8 mouse cellular contexts compared by ENCODE assay signal in genomic region chr7:5014251-5015117, GRCm38 (mm10). TPM values are rescaled to one million over a fixed set of nuclear protein-coding genes. Genes with fewer than 3 reads are reported as not detected.
DNase-seq lines count a peak whose midpoint lies in the region; ATAC-seq and TF ChIP-seq lines count a peak whose summit lies in the region.

Zfp524 (plus strand) TSS chr7:5014415.
Fiz1 (minus strand) TSS chr7:5014697.

- no peak; the same call in none of the 2 replicates for TF ChIP-seq EP300 in liver, postnatal 0 days (IDR thresholded peaks at IDR 0.05; ENCODE audit: low read depth)

- 1% methylated on average over 42 of the region's 42 CpGs for WGBS in forebrain, embryonic 13.5 days
- 1% methylated on average over 42 of the region's 42 CpGs for whole genome bisulfite sequencing in large intestine, adult 2 months
- under 1% methylated on average over 40 of the region's 42 CpGs for WGBS in liver, postnatal 0 days (ENCODE audit: insufficient replicate concordance)
- under 1% methylated on average over 42 of the region's 42 CpGs for WGBS in neural tube, embryonic 14.5 days

- H3K36me3 ChIP-seq in E14TG2a.4 (ENCODE audit: insufficient read depth, low read length): peaks cover 36% of the 10 kb centered on the region
- peaks cover 43% of the 10 kb centered on the region for H3K36me3 ChIP-seq in forebrain, embryonic 13.5 days (ENCODE audit: poor library complexity, severe bottlenecking)
- peaks cover 35% of the 10 kb centered on the region for H3K36me3 ChIP-seq in liver, postnatal 0 days (replicated peaks; ENCODE audit: insufficient read depth, low read length)
- peaks cover 20% of the 10 kb centered on the region for H3K36me3 ChIP-seq in neural tube, embryonic 14.5 days (ENCODE audit: control insufficient read depth, insufficient read depth, low read length)

- peak within 1 kb of the TSS; percentile 79 for H3K9ac ChIP-seq in forebrain, embryonic 13.5 days
- peak within 1 kb of the TSS; percentile 85 for H3K9ac ChIP-seq in liver, postnatal 0 days (replicated peaks)
- H3K9ac ChIP-seq in neural tube, embryonic 14.5 days (replicated peaks; ENCODE audit: low read depth, low read length): peak within 1 kb of the TSS; percentile 70

- peak within 1 kb of the TSS; percentile 88 for H3K4me3 ChIP-seq in E14TG2a.4 (replicated peaks; ENCODE audit: low read length)
- H3K4me3 ChIP-seq in forebrain, embryonic 13.5 days: peak within 1 kb of the TSS; percentile 68
- H3K4me3 ChIP-seq in liver, postnatal 0 days (ENCODE audit: low read depth, low read length): peak within 1 kb of the TSS; percentile 76
- peak within 1 kb of the TSS; percentile 58 for H3K4me3 ChIP-seq in neural tube, embryonic 14.5 days (ENCODE audit: low read depth, low read length)

- no peaks in the 10 kb centered on the region for H3K27me3 ChIP-seq in E14TG2a.4 (ENCODE audit: insufficient read depth, low read length)
- no peaks in the 10 kb centered on the region for H3K27me3 ChIP-seq in forebrain, embryonic 13.5 days
- no peaks in the 10 kb centered on the region for H3K27me3 ChIP-seq in liver, postnatal 0 days (ENCODE audit: insufficient read depth, low read length)
- H3K27me3 ChIP-seq in neural tube, embryonic 14.5 days (ENCODE audit: control insufficient read depth, insufficient read depth, low read length): no peaks in the 10 kb centered on the region

- peaks cover 5% of the 10 kb centered on the region for H3K9me3 ChIP-seq in E14TG2a.4 (ENCODE audit: low read length)
- no peaks in the 10 kb centered on the region for H3K9me3 ChIP-seq in forebrain, embryonic 13.5 days (replicated peaks)
- no peaks in the 10 kb centered on the region for H3K9me3 ChIP-seq in liver, postnatal 0 days (ENCODE audit: low read length)
- no peaks in the 10 kb centered on the region for H3K9me3 ChIP-seq in neural tube, embryonic 14.5 days (ENCODE audit: control insufficient read depth, low read length)

- no peak for TF ChIP-seq CTCF in E14TG2a.4 (conservative IDR thresholded peaks at IDR 0.05; ENCODE audit: low read length)
- TF ChIP-seq CTCF in liver, postnatal 0 days (IDR thresholded peaks at IDR 0.05; ENCODE audit: low read depth): no peak

- intact Hi-C loops in heart, postnatal 10 days (cut with DNase I): loop anchor here (2.0 to 10.0 kb wide), 3 partner anchors 46 to 1270 kb away; partner anchors contain the start of genes Ube2s and Zfp667

- DNase-seq in heart, postnatal 10 days: peak; percentile 99
- DNase-seq in large intestine, adult 2 months (ENCODE audit: low read depth, low spot score): peak; percentile 94
- peak; percentile 97 for DNase-seq in liver, postnatal 0 days
- peak; percentile 98 for DNase-seq in testis, postnatal 10 days (ENCODE audit: low spot score)

- H3K27ac ChIP-seq in forebrain, embryonic 13.5 days: peak within 1 kb of the TSS; percentile 99
- peak within 1 kb of the TSS; percentile 98 for H3K27ac ChIP-seq in liver, postnatal 0 days (ENCODE audit: low read depth)
- H3K27ac ChIP-seq in neural tube, embryonic 14.5 days (ENCODE audit: low read depth, low read length): peak within 1 kb of the TSS; percentile 98

- H3K4me2 ChIP-seq in forebrain, embryonic 13.5 days: peak within 1 kb of the TSS; percentile 67
- H3K4me2 ChIP-seq in liver, postnatal 0 days (ENCODE audit: low read depth, low read length): peak within 1 kb of the TSS; percentile 94
- peak within 1 kb of the TSS; percentile 46 for H3K4me2 ChIP-seq in neural tube, embryonic 14.5 days (ENCODE audit: low read depth, low read length)

- peaks cover 68% of the 10 kb centered on the region for H3K4me1 ChIP-seq in E14TG2a.4 (replicated peaks; ENCODE audit: low read depth, low read length)
- H3K4me1 ChIP-seq in forebrain, embryonic 13.5 days: peaks cover 12% of the 10 kb centered on the region
- peaks cover 14% of the 10 kb centered on the region for H3K4me1 ChIP-seq in liver, postnatal 0 days (ENCODE audit: insufficient read depth)
- no peaks in the 10 kb centered on the region for H3K4me1 ChIP-seq in neural tube, embryonic 14.5 days (ENCODE audit: control insufficient read depth, insufficient read depth, low read length)

- ATAC-seq in cerebellum, adult (ENCODE audit: insufficient number of reproducible peaks, low FRiP score, low TSS enrichment): peak; percentile 36; the same call in 1 of the 2 replicates
- ATAC-seq in forebrain, embryonic 13.5 days: peak; percentile 83
- ATAC-seq in liver, postnatal 0 days: peak; percentile 85
- ATAC-seq in neural tube, embryonic 14.5 days (ENCODE audit: low read depth): peak; percentile 81

RNA-seq across cellular contexts. Expression of gene Zfp524, which starts in this region (rescaled TPM):
- 9.1 and 10.4 TPM in 2 replicates for polyA plus RNA-seq in forebrain, embryonic 13.5 days (2015; fragmentation: Nextera tagmentation; extraction: Ambion mirVana)
- 1 to 10 TPM; 7.8 to 9.4 TPM for total RNA-seq in heart, postnatal 10 days (2021)
- polyA plus RNA-seq in large intestine, adult 2 months (2012; rRNA removed): 39.4 and 44.3 TPM in 2 replicates
- 9.1 and 10.4 TPM in 2 replicates for polyA plus RNA-seq in liver, postnatal 0 days (2015; fragmentation: Nextera tagmentation; extraction: Ambion mirVana)
- polyA plus RNA-seq in neural tube, embryonic 14.5 days (2014; fragmentation: Nextera tagmentation; extraction: Ambion mirVana): 5.9 and 7.9 TPM in 2 replicates

RNA-seq across cellular contexts. Expression of gene Fiz1, which starts in this region (rescaled TPM):
- 46.6 and 51.2 TPM in 2 replicates for polyA plus RNA-seq in forebrain, embryonic 13.5 days (2015; fragmentation: Nextera tagmentation; extraction: Ambion mirVana)
- total RNA-seq in heart, postnatal 10 days (2021): 10 to 100 TPM; 21.6 to 25.6 TPM
- polyA plus RNA-seq in large intestine, adult 2 months (2012; rRNA removed): 22.2 and 29.6 TPM in 2 replicates
- polyA plus RNA-seq in liver, postnatal 0 days (2015; fragmentation: Nextera tagmentation; extraction: Ambion mirVana): 9.6 and 10.1 TPM in 2 replicates
- 27.2 and 30.4 TPM in 2 replicates for polyA plus RNA-seq in neural tube, embryonic 14.5 days (2014; fragmentation: Nextera tagmentation; extraction: Ambion mirVana)

Comparison
In these comparisons a context has a peak if more than half of its experiments do, and no peak if none do; other contexts are left out.
1. Peak in every context shown above with its lines: DNase-seq, ATAC-seq, H3K4me3 ChIP-seq and H3K27ac ChIP-seq.